Mouse (Mus musculus) olfactory bulb, adult 2 months (tissue): ENCODE results near the gene Plcb3.

ENCODE experiments used
- CTCF ChIP-seq: fragments of 200-500 bp; IDR thresholded peaks from 2 replicates; pipeline ENCODE4 v1.5.1; 2012; ENCODE audit warnings: low read depth, mild to moderate bottlenecking, low read length, moderate library complexity; ENCODE audit not compliant: insufficient read depth
- POLR2A ChIP-seq: fragments of 200-500 bp; IDR thresholded peaks from 2 replicates; pipeline ENCODE4 v1.6.1; 2012; ENCODE audit warnings: mild to moderate bottlenecking, low read depth, low read length, moderate library complexity; ENCODE audit not compliant: insufficient read depth

DNA sequence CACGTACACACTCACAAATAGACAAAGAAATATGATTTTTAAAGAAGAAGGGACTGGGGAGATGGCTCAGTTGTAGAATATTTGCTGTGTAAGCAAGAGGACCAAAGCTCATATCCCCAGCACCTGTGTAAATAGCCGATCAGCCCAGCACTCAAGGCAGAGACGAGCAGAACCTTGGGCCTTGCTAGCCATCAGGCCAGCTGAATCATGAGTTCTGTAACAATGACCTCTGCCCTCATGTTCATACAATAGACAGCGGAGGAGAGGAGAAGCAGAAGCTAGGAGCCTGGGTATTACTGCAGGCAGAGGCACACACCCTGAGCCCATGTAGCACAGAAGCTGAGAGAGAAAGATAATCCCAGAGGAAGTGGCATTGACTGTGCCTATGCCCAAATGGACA is 36.2 kb upstream of the Plcb3 start:
- TF ChIP-seq CTCF: no peak
- no peak for TF ChIP-seq POLR2A
